ENCODE assay signal across 10 mouse cellular contexts in the genomic region with DNA sequence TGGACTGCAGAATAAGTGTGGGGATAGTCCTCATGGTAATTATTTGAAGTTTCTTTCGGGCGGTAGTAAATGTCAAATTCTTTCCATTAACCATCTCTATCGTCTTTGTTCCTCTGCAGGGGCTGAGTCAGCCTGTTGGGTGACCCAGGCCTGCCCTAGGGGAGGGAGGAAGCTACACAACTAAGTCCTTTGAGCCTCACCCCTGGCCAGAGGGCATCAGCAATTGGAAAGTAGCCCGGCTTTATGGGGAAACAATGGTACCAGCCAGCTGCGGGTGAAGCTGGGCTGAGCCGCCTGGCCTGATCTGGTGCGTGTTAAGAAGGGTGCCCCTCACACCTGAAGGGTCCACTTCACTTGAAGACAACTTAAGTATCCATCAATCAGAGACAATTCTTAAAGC. TPM values are rescaled to one million over a fixed set of nuclear protein-coding genes. Genes with fewer than 3 reads are reported as not detected.
A peak's percentile ranks its signal among the peaks of the same experiment; 100 is the strongest.
DNase-seq lines count a peak whose midpoint lies in the region; ATAC-seq and TF ChIP-seq lines count a peak whose summit lies in the region.
"Had no signal": no experiment of that assay in that cellular context is flagged by ENCODE, and none has a peak within 500 bp of the region (broad histone marks: within the 10 kb centered on the region; RNA-seq: fewer than 3 reads in every experiment).

No protein-coding gene starts in this region.

- no peaks in the 10 kb centered on the region for H3K27me3 ChIP-seq in heart, embryonic 13.5 days (replicated peaks)
- no peaks in the 10 kb centered on the region for H3K27me3 ChIP-seq in small intestine, adult 2 months (ENCODE audit: control insufficient read depth, insufficient read depth, low read length)
- no peaks in the 10 kb centered on the region for H3K27me3 ChIP-seq in midbrain, embryonic 15.5 days (replicated peaks)
- H3K27me3 ChIP-seq: embryonic facial prominence, embryonic 13.5 days had no signal

- H3K36me3 ChIP-seq in heart, embryonic 13.5 days: no peaks in the 10 kb centered on the region
- H3K36me3 ChIP-seq in small intestine, adult 2 months (ENCODE audit: control insufficient read depth, insufficient read depth, low read length): no peaks in the 10 kb centered on the region
- no peaks in the 10 kb centered on the region for H3K36me3 ChIP-seq in midbrain, embryonic 15.5 days (replicated peaks)
- H3K36me3 ChIP-seq: embryonic facial prominence, embryonic 13.5 days had no signal

- no peak overlapping the region for H3K9ac ChIP-seq in heart, embryonic 13.5 days
- H3K9ac ChIP-seq in midbrain, embryonic 15.5 days: no peak overlapping the region
- H3K9ac ChIP-seq: embryonic facial prominence, embryonic 13.5 days; lung, embryonic 14.5 days had no signal

- no peak for ATAC-seq in heart, embryonic 13.5 days (ENCODE audit: extremely low read depth, insufficient number of reproducible peaks, low FRiP score, low TSS enrichment)
- no peak for ATAC-seq in midbrain, embryonic 15.5 days (replicated peaks)

- no peak overlapping the region for H3K4me3 ChIP-seq in heart, embryonic 13.5 days
- H3K4me3 ChIP-seq in small intestine, adult 2 months (ENCODE audit: low read depth, low read length): no peak overlapping the region
- H3K4me3 ChIP-seq in midbrain, embryonic 15.5 days: no peak overlapping the region
- H3K4me3 ChIP-seq: embryonic facial prominence, embryonic 13.5 days had no signal

- DNase-seq in heart, postnatal 25 days (ENCODE audit: low spot score): no peak
- DNase-seq in retina, postnatal 1 day: peak; percentile 52
- no peak for DNase-seq in retina, embryonic 14.5 days (ENCODE audit: low spot score)
- peak; percentile 21 to 29 for DNase-seq in heart, postnatal 10 days
- no peak for DNase-seq in thymus, adult 18-20 months

- H3K9me3 ChIP-seq in heart, embryonic 13.5 days: no peaks in the 10 kb centered on the region
- no peaks in the 10 kb centered on the region for H3K9me3 ChIP-seq in midbrain, embryonic 15.5 days
- H3K9me3 ChIP-seq: embryonic facial prominence, embryonic 13.5 days had no signal

- no peak overlapping the region for H3K4me2 ChIP-seq in heart, embryonic 13.5 days
- no peak overlapping the region for H3K4me2 ChIP-seq in midbrain, embryonic 15.5 days
- H3K4me2 ChIP-seq: embryonic facial prominence, embryonic 13.5 days; lung, embryonic 14.5 days had no signal

- TF ChIP-seq POLR2A in small intestine, adult 2 months (IDR thresholded peaks at IDR 0.05; ENCODE audit: low read depth, low read length): no peak

- intact Hi-C loops in heart, postnatal 25 days (cut with DNase I): no loop called here
- intact Hi-C loops in heart, postnatal 10 days (cut with DNase I): no loop called here

- WGBS in heart, embryonic 13.5 days: 45% methylated on average over 7 of the region's 7 CpGs
- WGBS in small intestine, adult 2 months: 25% methylated on average over 7 of the region's 7 CpGs
- 72% methylated on average over 7 of the region's 7 CpGs for WGBS in midbrain, embryonic 15.5 days

- TF ChIP-seq CTCF in small intestine, adult 2 months (IDR thresholded peaks at IDR 0.05; ENCODE audit: extremely low read depth, insufficient read length, insufficient replicate concordance, low read depth, low read length): no peak

- 0 out of 2 replicates have a peak overlapping the region, but pooled peaks have one; percentile 1 for H3K27ac ChIP-seq in heart, embryonic 13.5 days (replicated peaks)
- H3K27ac ChIP-seq in small intestine, adult 2 months (ENCODE audit: insufficient read depth, low read depth, low read length): peak overlapping the region; percentile 99
- no peak overlapping the region for H3K27ac ChIP-seq in midbrain, embryonic 15.5 days
- H3K27ac ChIP-seq: embryonic facial prominence, embryonic 13.5 days had no signal

- H3K4me1 ChIP-seq in heart, embryonic 13.5 days: peaks cover 16% of the 10 kb centered on the region
- peaks cover 14% of the 10 kb centered on the region; the same call in 1 of the 2 replicates for H3K4me1 ChIP-seq in small intestine, adult 2 months (ENCODE audit: control insufficient read depth, insufficient read depth, insufficient read length, low read length)
- H3K4me1 ChIP-seq in midbrain, embryonic 15.5 days: 0 out of 2 replicates have a peak, but pooled peaks cover 4% of the 10 kb centered on the region
- H3K4me1 ChIP-seq: embryonic facial prominence, embryonic 13.5 days had no signal

RNA-seq across cellular contexts. Expression of a gene that starts 25.1 kb away (rescaled TPM):
- 47.5 and 49.4 TPM in 2 replicates for polyA plus RNA-seq in heart, embryonic 13.5 days (2015; fragmentation: Nextera tagmentation; extraction: Ambion mirVana)
- 10 to 100 TPM; 10.9 to 11.3 TPM for total RNA-seq in heart, postnatal 25 days (2021)
- 10 to 100 TPM; 12.3 to 13.2 TPM for total RNA-seq in heart, postnatal 10 days (2021)
- polyA plus RNA-seq in small intestine, adult 2 months (2012; rRNA removed): 76.5 and 98.7 TPM in 2 replicates
- 34.5 and 38.8 TPM in 2 replicates for polyA plus RNA-seq in midbrain, embryonic 15.5 days (2015; fragmentation: Nextera tagmentation; extraction: Ambion mirVana)

RNA-seq across cellular contexts. Expression of a gene that starts 33.9 kb away (rescaled TPM):
- 34.3 and 34.7 TPM in 2 replicates for polyA plus RNA-seq in heart, embryonic 13.5 days (2015; fragmentation: Nextera tagmentation; extraction: Ambion mirVana)
- total RNA-seq in heart, postnatal 25 days (2021): 10 to 100 TPM; 28.7 to 30.3 TPM
- total RNA-seq in heart, postnatal 10 days (2021): 10 to 100 TPM; 35.4 to 39.4 TPM
- polyA plus RNA-seq in small intestine, adult 2 months (2012; rRNA removed): 2.6 and 9.6 TPM in 2 replicates
- 43.2 and 47.9 TPM in 2 replicates for polyA plus RNA-seq in midbrain, embryonic 15.5 days (2015; fragmentation: Nextera tagmentation; extraction: Ambion mirVana)

Comparison
In these comparisons a context has a peak if more than half of its experiments do, and no peak if none do; other contexts are left out.
1. DNase-seq: peak in retina, postnatal 1 day (single experiment) and heart, postnatal 10 days (2 of 2); none in heart, postnatal 25 days (single experiment), retina, embryonic 14.5 days (single experiment) and thymus, adult 18-20 months (0 of 2).